ENCODE assay signal across 13 mouse cellular contexts in the genomic region with DNA sequence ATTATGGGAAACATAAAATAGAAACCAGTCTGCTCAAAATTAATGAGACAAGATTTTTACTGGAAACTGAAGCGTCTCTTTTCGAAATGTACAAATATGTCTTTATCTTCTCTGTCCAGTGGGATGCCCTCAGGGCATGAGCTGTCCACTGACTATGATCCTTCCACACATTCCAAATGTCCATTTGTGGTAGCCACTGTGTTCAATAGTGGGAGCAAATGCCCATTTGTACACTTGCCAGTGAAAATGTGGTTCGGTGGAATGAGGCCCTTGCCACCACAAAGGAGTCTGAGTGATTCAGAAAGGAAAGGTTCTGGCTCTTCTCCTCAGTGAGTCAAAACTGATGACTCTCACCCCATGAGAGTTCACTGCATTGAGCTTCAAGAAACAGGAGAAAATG.
"Had no signal": no experiment of that assay in that cellular context is flagged by ENCODE, and none has a peak within 500 bp of the region (broad histone marks: within the 10 kb centered on the region; RNA-seq: fewer than 3 reads in every experiment).

No protein-coding gene starts in this region.

- ATAC-seq: midbrain, embryonic 16.5 days had no signal

- H3K4me1 ChIP-seq: kidney, embryonic 15.5 days; liver, embryonic 13.5 days; midbrain, embryonic 12.5 days had no signal

- H3K9ac ChIP-seq: kidney, embryonic 15.5 days; liver, embryonic 13.5 days; midbrain, embryonic 12.5 days had no signal

- H3K4me3 ChIP-seq: kidney, embryonic 15.5 days; liver, embryonic 13.5 days; midbrain, embryonic 12.5 days had no signal

- H3K27ac ChIP-seq: kidney, embryonic 15.5 days; liver, embryonic 13.5 days; midbrain, embryonic 12.5 days; stomach, postnatal 0 days had no signal

- H3K9me3 ChIP-seq: kidney, embryonic 15.5 days; liver, embryonic 13.5 days; midbrain, embryonic 12.5 days had no signal

- H3K36me3 ChIP-seq: kidney, embryonic 15.5 days; liver, embryonic 13.5 days; midbrain, embryonic 12.5 days had no signal

- H3K4me2 ChIP-seq: kidney, embryonic 15.5 days; liver, embryonic 13.5 days; midbrain, embryonic 12.5 days had no signal

- H3K27me3 ChIP-seq: kidney, embryonic 15.5 days; liver, embryonic 13.5 days; midbrain, embryonic 12.5 days had no signal

- DNase-seq: kidney, adult 8-10 months; kidney, postnatal 10 days; kidney, postnatal 36 days; liver, embryonic 13.5 days; lung, adult 2 months; lung, postnatal 14 days; lung, postnatal 4 days; thymus, adult 2 months; thymus, postnatal 14 days had no signal
